Mouse (Mus musculus) bone marrow macrophage, adult 2 months (primary cell): ENCODE data around the gene Polg.

Experiments
- CTCF ChIP-seq: IDR thresholded peaks from 2 replicates; pipeline ENCODE4 v1.5.1; 2012; ENCODE audit warnings: low read depth, mild to moderate bottlenecking, low read length, moderate library complexity
- POLR2A ChIP-seq: IDR thresholded peaks from 2 replicates; pipeline ENCODE4 v1.6.1; 2012; ENCODE audit warnings: mild to moderate bottlenecking, low read depth, low read length, borderline replicate concordance

- TF ChIP-seq CTCF (no peak), POLR2A (no peak)
Measured at GRCm38 (mm10) chr7:79515861-79516260, 49.7 kb upstream of the Polg start.
